8 mouse cellular contexts compared by ENCODE assay signal in genomic region chr11:100957244-100957643, GRCm38 (mm10). TPM values are rescaled to one million over a fixed set of nuclear protein-coding genes. Genes with fewer than 3 reads are reported as not detected.
DNase-seq lines count a peak whose midpoint lies in the region; ATAC-seq and TF ChIP-seq lines count a peak whose summit lies in the region.

No protein-coding gene starts in this region.

- H3K4me2 ChIP-seq in intestine, embryonic 14.5 days (ENCODE audit: low read length), result no peak overlapping the region
- no peak overlapping the region for H3K4me2 ChIP-seq in intestine, embryonic 15.5 days (replicated peaks)
- H3K4me2 ChIP-seq in forebrain, embryonic 14.5 days (ENCODE audit: low read length), result no peak overlapping the region
- H3K4me2 ChIP-seq in myocyte (ENCODE audit: low read depth), result no peak overlapping the region
- no peak overlapping the region for H3K4me2 ChIP-seq in stomach, postnatal 0 days (replicated peaks; ENCODE audit: low read depth)

- peak; percentile 100 for DNase-seq in intestine, embryonic 14.5 days (ENCODE audit: low spot score)
- DNase-seq in forebrain, embryonic 14.5 days (ENCODE audit: low spot score), result peak; percentile 92
- DNase-seq in heart, postnatal 4 days, result peak; percentile 98
- peak; percentile 86 to 90 for DNase-seq in left cerebral cortex, postnatal 25 days (ENCODE audit: low spot score in 2 of 2)
- DNase-seq in stomach, postnatal 0 days (ENCODE audit: low spot score), result peak; percentile 93

- H3K36me3 ChIP-seq in intestine, embryonic 14.5 days (ENCODE audit: control insufficient read depth, insufficient read depth, low read length), result peaks cover 15% of the 10 kb centered on the region
- 0 out of 2 replicates have a peak, but pooled peaks cover 7% of the 10 kb centered on the region for H3K36me3 ChIP-seq in intestine, embryonic 15.5 days
- H3K36me3 ChIP-seq in forebrain, embryonic 14.5 days (ENCODE audit: control insufficient read depth, insufficient read depth, low read length), result no peaks in the 10 kb centered on the region
- peaks cover 45% of the 10 kb centered on the region for H3K36me3 ChIP-seq in myocyte (ENCODE audit: control insufficient read depth, insufficient read depth)
- peaks cover 11% of the 10 kb centered on the region for H3K36me3 ChIP-seq in stomach, postnatal 0 days (ENCODE audit: control insufficient read depth, insufficient read depth, low read length)

- intact Hi-C loops in left cerebral cortex, postnatal 25 days (cut with DNase I), result loop anchor here (1.0 to 5.0 kb wide), 3 partner anchors 64 to 385 kb away; partner anchors contain the start of gene Cnp

- peak; percentile 94 for TF ChIP-seq CTCF in stomach, postnatal 0 days (IDR thresholded peaks at IDR 0.05; ENCODE audit: low read depth)

- H3K27ac ChIP-seq in intestine, embryonic 14.5 days (ENCODE audit: low read depth), result no peak overlapping the region
- H3K27ac ChIP-seq in intestine, embryonic 15.5 days, result no peak overlapping the region
- 0 out of 2 replicates have a peak overlapping the region, but pooled peaks have one; percentile 11 for H3K27ac ChIP-seq in brown adipose tissue, adult 24 weeks (replicated peaks; ENCODE audit: low read depth, low read length)
- H3K27ac ChIP-seq in forebrain, embryonic 14.5 days (ENCODE audit: low read depth, low read length), result no peak overlapping the region
- no peak overlapping the region for H3K27ac ChIP-seq in stomach, postnatal 0 days (replicated peaks)

- no peak overlapping the region for H3ac ChIP-seq in myocyte (ENCODE audit: control insufficient read depth, insufficient read length)

- peaks cover 15% of the 10 kb centered on the region for H3K4me1 ChIP-seq in intestine, embryonic 14.5 days (replicated peaks; ENCODE audit: control insufficient read depth, insufficient read depth, low read length)
- peaks cover 31% of the 10 kb centered on the region for H3K4me1 ChIP-seq in intestine, embryonic 15.5 days (replicated peaks)
- peaks cover 9% of the 10 kb centered on the region for H3K4me1 ChIP-seq in brown adipose tissue, adult 24 weeks (ENCODE audit: control insufficient read depth, insufficient read depth, insufficient read length, low read length)
- H3K4me1 ChIP-seq in forebrain, embryonic 14.5 days (ENCODE audit: control insufficient read depth, insufficient read depth, low read length), result no peaks in the 10 kb centered on the region
- H3K4me1 ChIP-seq in stomach, postnatal 0 days (replicated peaks; ENCODE audit: control insufficient read depth, insufficient read depth), result 0 out of 2 replicates have a peak, but pooled peaks cover 2% of the 10 kb centered on the region

- no peaks in the 10 kb centered on the region for H3K9me3 ChIP-seq in intestine, embryonic 14.5 days (ENCODE audit: control insufficient read depth, low read length)
- H3K9me3 ChIP-seq in intestine, embryonic 15.5 days, result no peaks in the 10 kb centered on the region
- H3K9me3 ChIP-seq in forebrain, embryonic 14.5 days (replicated peaks; ENCODE audit: control insufficient read depth, low read length), result no peaks in the 10 kb centered on the region
- no peaks in the 10 kb centered on the region for H3K9me3 ChIP-seq in stomach, postnatal 0 days (ENCODE audit: control insufficient read depth, low read length)

- no peak for ATAC-seq in intestine, embryonic 14.5 days (replicated peaks; ENCODE audit: low FRiP score, low TSS enrichment, low read depth)
- ATAC-seq in intestine, embryonic 15.5 days, result no peak
- ATAC-seq in forebrain, embryonic 14.5 days, result peak; percentile 55
- ATAC-seq in stomach, postnatal 0 days (ENCODE audit: low FRiP score, low TSS enrichment), result no peak

- no peak overlapping the region for H3K4me3 ChIP-seq in intestine, embryonic 14.5 days (ENCODE audit: low read depth, low read length)
- H3K4me3 ChIP-seq in intestine, embryonic 15.5 days (replicated peaks), result no peak overlapping the region
- no peak overlapping the region for H3K4me3 ChIP-seq in brown adipose tissue, adult 24 weeks (ENCODE audit: insufficient read depth, low read depth, low read length)
- no peak overlapping the region for H3K4me3 ChIP-seq in forebrain, embryonic 14.5 days (ENCODE audit: low read depth, low read length)
- H3K4me3 ChIP-seq in myocyte, result no peak overlapping the region
- H3K4me3 ChIP-seq in stomach, postnatal 0 days (ENCODE audit: low read depth, low read length), result no peak overlapping the region

- H3K9ac ChIP-seq in intestine, embryonic 14.5 days (ENCODE audit: low read length), result no peak overlapping the region
- H3K9ac ChIP-seq in intestine, embryonic 15.5 days, result no peak overlapping the region
- H3K9ac ChIP-seq in forebrain, embryonic 14.5 days (ENCODE audit: low read length), result no peak overlapping the region
- H3K9ac ChIP-seq in stomach, postnatal 0 days (ENCODE audit: low read length), result no peak overlapping the region

- H3K79me2 ChIP-seq in myocyte (ENCODE audit: control insufficient read depth, insufficient read depth), result peaks cover 44% of the 10 kb centered on the region

- peaks cover 17% of the 10 kb centered on the region for H3K27me3 ChIP-seq in intestine, embryonic 14.5 days (replicated peaks; ENCODE audit: control insufficient read depth, insufficient read depth, low read length)
- H3K27me3 ChIP-seq in intestine, embryonic 15.5 days (replicated peaks), result peaks cover 15% of the 10 kb centered on the region
- H3K27me3 ChIP-seq in forebrain, embryonic 14.5 days (replicated peaks; ENCODE audit: control insufficient read depth, insufficient read depth, low read length), result peaks cover 26% of the 10 kb centered on the region
- no peaks in the 10 kb centered on the region for H3K27me3 ChIP-seq in myocyte (ENCODE audit: control insufficient read depth, insufficient read depth, insufficient read length)
- no peaks in the 10 kb centered on the region for H3K27me3 ChIP-seq in stomach, postnatal 0 days (ENCODE audit: control insufficient read depth, insufficient read depth, low read length)

- TF ChIP-seq POLR2A in myocyte (IDR thresholded peaks at IDR 0.05; ENCODE audit: insufficient read length, low read depth), result no peak

- 2% methylated on average over 5 of the region's 5 CpGs for WGBS in intestine, embryonic 14.5 days
- 3% methylated on average over 5 of the region's 5 CpGs for WGBS in intestine, embryonic 15.5 days
- WGBS in forebrain, embryonic 14.5 days, result 5% methylated on average over 5 of the region's 5 CpGs
- WGBS in stomach, postnatal 0 days, result 6% methylated on average over 5 of the region's 5 CpGs

- no peak for TF ChIP-seq EP300 in stomach, postnatal 0 days (optimal IDR thresholded peaks at IDR 0.05)

TF ChIP-seq in myocyte, 11 proteins besides CTCF, POLR2A, EP300 and RAD21:
- TF ChIP-seq MYOG (IDR thresholded peaks at IDR 0.05; ENCODE audit: control insufficient read depth in 1 of 3, insufficient read depth in 1 of 3, insufficient read length in 2 of 3, low read depth in 2 of 3) (peak in 1 of 3 experiments; percentile 32), POLR2AphosphoS2 (IDR thresholded peaks at IDR 0.05; ENCODE audit: insufficient read length, low read depth) (peak; percentile 38), TCF12 (IDR thresholded peaks at IDR 0.05; ENCODE audit: insufficient read depth, poor library complexity, severe bottlenecking) (no peak)

RNA-seq across cellular contexts. Expression of gene Cavin1, which starts 13.4 kb away (rescaled TPM):
- 99.3 and 102 TPM in 2 replicates for polyA plus RNA-seq in intestine, embryonic 14.5 days (2014; fragmentation: Nextera tagmentation; extraction: Ambion mirVana)
- 223 and 237 TPM in 2 replicates for polyA plus RNA-seq in intestine, embryonic 15.5 days (2015; fragmentation: Nextera tagmentation; extraction: Ambion mirVana)
- polyA plus RNA-seq in brown adipose tissue, adult 24 weeks (2012; ENCODE audit: insufficient read depth, insufficient read length, missing spikeins), result 242 and 279 TPM in 2 replicates
- polyA plus RNA-seq in forebrain, embryonic 14.5 days (2014; fragmentation: Nextera tagmentation; extraction: Ambion mirVana), result 15.6 and 21.1 TPM in 2 replicates
- 100 to 1,000 TPM; 479 to 498 TPM for total RNA-seq in heart, postnatal 4 days (2021)
- 10 to 100 TPM; 16.6 to 18.0 TPM for total RNA-seq in left cerebral cortex, postnatal 25 days (2021)
- polyA plus RNA-seq in myocyte (2012; fragmentation: generic; extraction: Trizol), result 284 TPM
- polyA plus RNA-seq in stomach, postnatal 0 days (2015; fragmentation: Nextera tagmentation; extraction: Ambion mirVana), result 313 and 331 TPM in 2 replicates

RNA-seq across cellular contexts. Expression of gene Stat3, which starts 17.9 kb away (rescaled TPM):
- 36.6 and 42.9 TPM in 2 replicates for polyA plus RNA-seq in intestine, embryonic 14.5 days (2014; fragmentation: Nextera tagmentation; extraction: Ambion mirVana)
- polyA plus RNA-seq in intestine, embryonic 15.5 days (2015; fragmentation: Nextera tagmentation; extraction: Ambion mirVana), result 45.8 and 48.9 TPM in 2 replicates
- 18.8 and 20.9 TPM in 2 replicates for polyA plus RNA-seq in brown adipose tissue, adult 24 weeks (2012; ENCODE audit: insufficient read depth, insufficient read length, missing spikeins)
- 23.3 and 26.4 TPM in 2 replicates for polyA plus RNA-seq in forebrain, embryonic 14.5 days (2014; fragmentation: Nextera tagmentation; extraction: Ambion mirVana)
- total RNA-seq in heart, postnatal 4 days (2021), result 100 to 1,000 TPM; 111 to 115 TPM
- 10 to 100 TPM; 44.1 to 45.0 TPM for total RNA-seq in left cerebral cortex, postnatal 25 days (2021)
- polyA plus RNA-seq in myocyte (2012; fragmentation: generic; extraction: Trizol), result 93.7 TPM
- polyA plus RNA-seq in stomach, postnatal 0 days (2015; fragmentation: Nextera tagmentation; extraction: Ambion mirVana), result 47.7 and 55.1 TPM in 2 replicates

RNA-seq across cellular contexts. Expression of gene Atp6v0a1, which starts 52.0 kb away (rescaled TPM):
- polyA plus RNA-seq in intestine, embryonic 14.5 days (2014; fragmentation: Nextera tagmentation; extraction: Ambion mirVana), result 30.6 and 32.5 TPM in 2 replicates
- polyA plus RNA-seq in intestine, embryonic 15.5 days (2015; fragmentation: Nextera tagmentation; extraction: Ambion mirVana), result 35.4 and 36.2 TPM in 2 replicates
- polyA plus RNA-seq in brown adipose tissue, adult 24 weeks (2012; ENCODE audit: insufficient read depth, insufficient read length, missing spikeins), result 26.1 and 26.7 TPM in 2 replicates
- 50.2 and 74.4 TPM in 2 replicates for polyA plus RNA-seq in forebrain, embryonic 14.5 days (2014; fragmentation: Nextera tagmentation; extraction: Ambion mirVana)
- total RNA-seq in heart, postnatal 4 days (2021), result 100 to 1,000 TPM; 112 to 115 TPM
- 100 to 1,000 TPM; 465 to 475 TPM for total RNA-seq in left cerebral cortex, postnatal 25 days (2021)
- polyA plus RNA-seq in myocyte (2012; fragmentation: generic; extraction: Trizol), result 45.0 TPM
- 44.8 and 45.5 TPM in 2 replicates for polyA plus RNA-seq in stomach, postnatal 0 days (2015; fragmentation: Nextera tagmentation; extraction: Ambion mirVana)
